Mouse (Mus musculus) R1 (cell line): ENCODE measurements around the gene Dyrk4.
A peak's percentile ranks its signal among the peaks of the same experiment; 100 is the strongest.

ENCODE experiments used
- DNase-seq: peaks from one replicate; pipeline ENCODE4 v3.0.0-alpha.2; 2018; ENCODE audit warnings: low read depth, low spot score

Gene Dyrk4

DNA sequence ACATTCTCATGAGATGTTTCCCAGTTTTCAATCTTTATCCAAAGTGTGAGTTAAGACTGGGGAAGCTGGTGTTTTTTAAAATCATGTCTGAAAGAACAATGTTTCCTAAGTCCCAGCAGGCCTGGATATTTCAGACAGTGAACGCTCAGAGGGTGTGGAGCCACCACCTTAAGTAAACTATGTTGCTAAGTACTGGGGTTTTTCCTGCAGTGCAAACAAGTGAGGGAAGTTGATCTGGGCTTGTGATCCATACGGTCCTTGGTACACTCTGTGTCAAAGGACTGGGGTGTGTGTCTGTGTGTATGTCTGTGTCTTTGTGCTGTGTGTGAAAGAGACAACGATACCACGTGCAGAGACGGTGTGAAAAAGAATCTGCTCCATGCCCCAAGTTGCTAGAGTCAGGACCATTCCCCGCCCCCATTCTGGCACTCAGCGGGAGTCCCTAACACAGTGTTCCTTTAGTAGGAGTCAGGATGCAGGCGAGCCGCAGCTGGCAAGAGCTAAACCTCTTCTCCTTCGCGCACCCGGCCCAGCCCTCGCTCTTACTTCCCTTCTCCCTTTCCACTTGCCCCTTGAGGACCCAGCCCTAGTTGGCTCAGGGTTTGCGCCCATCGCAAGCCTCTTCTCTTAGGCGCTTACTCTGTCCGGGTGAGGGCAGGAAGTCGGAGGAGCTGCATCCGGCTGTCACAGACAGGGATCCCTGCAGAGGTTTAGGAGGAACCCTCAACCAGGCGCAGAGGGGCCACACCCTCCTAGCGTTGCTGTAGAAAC lies at the start of gene Dyrk4:
Gene Dyrk4, minus strand, starts transcription at position 729 of the 771 bp plus-strand sequence.
- peak; percentile 87 for DNase-seq

DNA sequence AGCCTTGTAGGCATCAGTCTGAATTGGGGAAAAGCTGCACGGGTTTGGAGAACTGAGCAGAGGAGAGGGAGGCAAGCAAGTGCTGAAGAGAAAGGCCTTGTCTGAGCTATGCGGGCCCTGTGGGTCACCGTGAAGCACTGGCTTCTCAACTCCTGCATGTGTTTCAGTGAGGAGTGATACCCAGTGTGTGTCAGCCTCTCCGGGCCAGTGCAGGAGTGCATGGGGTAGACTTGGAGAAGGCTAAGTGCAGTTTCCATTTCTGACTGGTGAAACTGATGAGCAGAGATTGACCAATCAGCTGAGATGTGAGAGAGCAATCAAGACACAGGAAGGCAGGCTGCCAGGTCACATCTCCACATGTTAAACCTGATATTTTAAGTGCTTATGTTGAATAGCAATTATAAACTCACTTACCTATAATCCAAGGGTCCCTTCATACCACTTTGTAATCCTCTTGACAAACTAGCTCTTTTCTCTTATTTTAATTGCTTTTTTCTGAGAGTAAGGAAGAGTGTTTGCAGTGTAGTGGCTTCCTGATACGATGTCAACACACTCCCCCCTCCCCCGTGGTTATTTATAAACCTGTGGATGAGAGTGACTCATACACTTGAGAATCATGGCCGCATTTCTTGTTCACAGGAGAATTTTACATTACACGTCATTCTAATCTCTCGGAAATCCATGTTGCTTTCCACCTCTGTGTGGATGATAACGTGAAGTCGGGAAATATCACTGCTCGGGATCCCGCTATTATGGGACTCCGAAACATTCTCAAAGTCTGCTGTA lies 44.8 kb upstream of the Dyrk4 start:
- no peak for DNase-seq

DNA sequence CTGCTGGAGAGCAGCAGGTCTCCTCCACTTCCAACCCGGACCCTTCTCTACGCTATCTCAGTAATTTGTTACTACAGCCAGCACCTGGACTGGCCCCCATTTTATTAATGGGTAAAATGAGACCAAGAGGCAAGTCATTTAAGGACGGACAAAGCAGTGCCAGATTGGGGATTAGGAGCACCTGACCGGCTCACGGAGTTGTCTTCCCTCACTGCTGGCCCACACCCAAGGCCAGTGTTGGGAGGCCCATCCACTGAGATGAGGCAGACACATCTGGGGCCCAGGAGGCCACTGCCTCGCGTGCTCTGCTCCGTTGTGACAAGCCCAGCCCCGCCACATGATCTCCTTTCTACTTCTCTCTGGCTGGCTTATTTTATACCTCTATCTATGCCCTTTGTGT lies 41.8 kb upstream of the Dyrk4 start:
- no peak for DNase-seq

DNA sequence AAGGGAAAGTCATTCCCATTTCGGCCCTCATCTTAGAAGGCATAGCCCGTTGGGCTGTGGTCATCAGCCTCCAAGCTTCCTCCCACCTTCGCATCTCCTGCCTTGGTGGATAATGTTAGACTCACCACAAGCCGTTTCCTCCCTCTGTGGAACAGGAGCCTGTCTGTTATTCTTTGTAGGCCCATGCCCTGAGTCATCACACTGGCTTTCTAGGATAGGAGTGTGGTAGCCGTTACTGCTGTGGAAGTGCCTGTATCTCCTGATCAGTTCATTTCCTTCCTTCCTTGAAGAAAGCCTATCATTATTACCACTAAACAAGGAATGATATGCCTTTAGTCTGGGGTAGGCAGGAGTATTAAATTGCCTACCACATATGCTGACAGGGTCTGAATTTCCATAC lies 41.1 kb upstream of the Dyrk4 start:
- DNase-seq, result no peak

DNA sequence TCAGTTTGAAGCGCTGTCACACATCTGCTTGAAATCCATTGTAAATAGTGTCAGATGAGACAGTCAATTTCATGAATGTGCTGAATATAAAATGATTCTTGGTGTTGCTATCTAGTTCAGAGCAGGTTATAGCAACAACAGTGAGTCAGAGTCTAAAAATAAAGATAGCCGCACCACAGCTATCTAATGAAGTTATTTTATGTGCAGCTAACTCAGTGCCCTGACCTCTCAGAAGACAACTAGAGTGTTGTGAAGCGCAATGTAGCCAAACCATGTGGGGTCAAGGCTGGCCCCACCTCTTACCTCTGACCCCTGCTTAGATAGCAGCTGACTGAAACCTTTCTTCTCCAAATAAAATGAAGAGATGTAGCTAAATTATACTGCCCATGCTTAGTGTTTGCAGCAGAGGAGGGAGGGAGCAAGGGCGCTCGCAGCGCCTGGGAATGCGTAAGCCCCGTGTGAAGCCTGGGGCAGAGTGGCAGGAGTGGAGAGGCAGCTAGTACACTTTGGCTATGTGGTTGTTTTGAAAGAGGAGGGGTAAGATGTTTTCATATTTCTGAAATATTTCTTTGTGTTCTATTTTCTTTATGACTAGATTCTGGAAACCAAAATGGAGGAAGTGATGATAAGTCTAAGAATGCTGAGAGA lies 39.9 kb upstream of the Dyrk4 start:
- DNase-seq, result no peak

DNA sequence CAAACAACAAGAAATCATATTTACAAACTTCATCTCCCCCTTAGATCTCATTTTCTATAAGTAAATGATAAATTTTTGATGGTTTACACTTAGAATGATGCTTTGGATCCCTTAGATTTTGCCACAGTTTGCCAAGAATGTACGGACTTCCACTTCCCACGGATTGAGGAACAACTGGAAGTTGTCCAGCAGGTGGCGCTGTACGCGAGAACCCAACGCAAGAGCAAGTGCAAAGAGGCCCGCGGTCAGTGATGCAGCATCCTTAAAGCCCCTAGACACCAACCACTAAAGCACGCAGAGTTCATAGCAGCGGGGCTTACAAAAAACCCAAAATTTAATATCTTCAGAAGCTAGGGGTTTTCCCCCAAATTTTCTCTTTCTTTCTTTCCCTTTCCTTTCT lies 34.1 kb upstream of the Dyrk4 start:
- peak; percentile 83 for DNase-seq

DNA sequence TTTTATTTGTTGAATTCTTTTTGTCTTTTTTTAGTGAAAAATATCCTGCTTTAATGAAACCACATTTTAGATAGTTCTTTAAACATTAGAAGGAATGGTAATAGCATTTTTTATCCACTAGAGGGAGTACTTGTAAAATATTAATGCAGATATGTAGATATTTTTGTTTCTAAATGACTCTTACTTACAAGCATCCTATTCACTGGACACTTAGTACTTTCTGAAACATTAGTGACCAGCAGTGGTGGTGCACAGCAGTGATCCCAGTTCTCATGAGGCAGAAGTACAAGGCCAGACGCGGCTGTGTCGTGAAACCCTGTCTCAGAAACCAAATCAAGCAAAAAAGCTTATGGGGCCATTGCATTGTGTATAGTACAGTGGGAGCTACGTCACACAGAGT lies 26.7 kb upstream of the Dyrk4 start:
- no peak for DNase-seq

DNA sequence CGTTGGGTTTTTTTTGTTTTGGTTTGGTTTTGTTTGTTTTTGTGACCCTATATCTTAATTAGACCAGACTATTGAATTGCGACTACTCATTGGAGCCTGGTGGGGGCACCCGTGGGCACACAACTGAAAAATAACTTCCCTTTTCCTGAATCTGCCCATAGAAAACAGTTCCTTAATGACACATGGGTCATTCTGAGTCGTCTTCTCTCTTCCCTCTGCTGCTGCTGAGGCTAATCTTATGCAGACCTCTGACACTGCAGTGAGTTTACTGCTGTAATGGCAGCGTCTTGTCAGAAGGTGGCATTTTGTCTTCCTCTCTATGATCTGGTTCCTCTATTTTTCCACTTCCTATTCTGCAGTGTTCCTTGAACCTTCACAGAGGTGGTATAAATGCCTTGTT lies 18.8 kb upstream of the Dyrk4 start:
- DNase-seq, result peak; percentile 48

DNA sequence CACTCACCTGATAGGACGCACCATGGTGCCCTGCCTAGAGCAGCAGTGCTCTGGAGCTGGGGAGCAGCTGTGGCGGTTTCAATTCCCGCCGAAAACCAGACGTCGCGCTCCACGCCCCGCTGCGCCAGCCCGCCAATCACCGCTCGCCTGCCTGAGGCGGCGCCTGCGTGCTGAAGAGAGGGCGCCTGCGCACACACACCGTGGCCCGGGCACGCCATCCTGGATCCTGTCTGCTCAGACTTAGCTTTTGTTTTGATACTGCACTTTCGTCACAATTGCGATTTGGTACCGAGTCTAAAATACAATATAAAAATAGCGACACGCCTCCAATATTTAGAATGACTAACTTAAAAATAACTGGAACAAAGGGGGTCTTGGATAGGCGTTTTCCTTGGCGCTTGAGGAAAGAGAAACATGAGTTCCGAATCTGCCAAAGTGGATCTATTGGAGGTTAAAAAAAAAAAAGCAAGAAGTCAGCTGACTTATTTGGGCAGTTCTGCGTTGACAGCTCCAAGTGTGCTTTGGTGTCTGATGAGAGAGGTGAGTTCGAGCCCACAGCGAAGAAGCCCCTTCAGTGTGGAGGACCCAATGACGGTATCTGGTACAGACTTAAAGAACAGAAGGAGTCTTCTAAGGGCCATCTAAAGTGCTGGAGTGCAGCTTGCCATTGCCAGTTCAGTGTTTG lies 18.0 kb upstream of the Dyrk4 start, which contains the start of the genes Rad51ap1 and D6Wsu163e:
Gene Rad51ap1, minus strand, starts transcription at position 101 of the 685 bp plus-strand sequence.
Gene D6Wsu163e, plus strand, starts transcription at position 476 of the 685 bp plus-strand sequence.
- DNase-seq, result peak; percentile 95

DNA sequence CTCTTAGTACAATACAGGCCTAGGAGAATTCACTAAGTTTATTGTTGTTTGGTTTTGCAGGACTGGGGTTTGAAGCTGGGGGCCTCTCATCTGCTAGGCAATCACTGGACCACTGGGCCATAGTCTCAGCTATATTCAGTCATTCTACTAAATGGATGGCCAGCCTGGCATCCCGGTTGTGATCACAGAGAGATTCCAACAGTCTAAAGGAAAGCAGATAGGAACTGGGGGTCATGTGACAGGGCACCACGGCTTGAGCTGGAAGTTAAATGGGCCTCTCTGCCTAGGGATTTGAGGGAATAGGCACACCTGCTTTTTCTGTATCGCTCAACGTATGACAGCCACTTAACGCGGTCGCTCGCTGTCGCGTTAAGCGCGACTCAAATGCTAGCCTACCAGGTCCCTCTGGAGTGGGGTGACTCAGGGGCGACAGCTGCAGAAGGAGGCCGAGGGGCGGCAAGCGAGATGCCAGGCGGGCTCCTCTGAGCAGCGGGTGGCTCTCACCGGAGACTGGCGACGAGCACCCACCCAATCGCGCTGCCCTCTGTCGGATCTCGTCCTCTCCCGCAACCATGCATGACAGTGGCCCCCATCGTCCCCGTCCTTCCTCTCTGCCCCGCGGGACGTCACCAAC lies 17.3 kb upstream of the Dyrk4 start:
- DNase-seq, result peak; percentile 28

DNA sequence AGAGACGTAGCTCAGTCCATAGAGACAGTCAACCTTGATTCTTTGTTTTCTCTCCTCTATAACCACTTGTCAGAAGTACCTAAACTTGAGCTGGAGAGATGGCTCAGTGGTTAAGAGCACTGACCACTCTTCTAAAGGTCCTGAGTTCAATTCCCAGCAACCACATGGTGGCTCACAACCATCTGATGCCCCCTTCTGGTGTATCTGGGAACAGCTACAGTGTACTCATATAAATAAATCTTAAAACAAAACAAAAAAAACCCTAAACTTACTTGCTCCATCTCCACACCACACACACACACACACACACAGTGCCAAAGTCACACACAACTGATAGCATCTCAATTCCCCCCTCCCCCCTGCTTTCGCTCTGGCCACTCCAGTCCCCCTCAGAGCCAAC lies 16.4 kb upstream of the Dyrk4 start:
- peak; percentile 32 for DNase-seq

DNA sequence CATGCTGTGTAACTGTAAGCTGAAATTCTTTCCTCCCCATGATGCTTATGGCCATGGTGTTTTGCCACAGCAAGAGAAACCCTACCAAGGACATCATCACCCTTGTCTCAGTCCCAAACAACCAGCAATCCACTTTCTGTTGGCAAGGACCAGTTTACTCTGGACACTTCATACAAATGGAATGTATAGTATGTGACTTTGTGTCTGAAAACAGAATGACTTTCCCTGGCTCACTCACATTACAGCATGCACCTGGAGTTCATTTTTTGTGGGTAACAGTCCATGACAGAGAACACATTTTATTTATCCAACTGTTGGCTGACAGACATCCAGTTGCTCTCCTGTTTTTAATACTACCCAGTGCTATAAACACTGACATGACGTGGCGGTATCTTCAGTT lies 11.3 kb upstream of the Dyrk4 start:
- no peak for DNase-seq

DNA sequence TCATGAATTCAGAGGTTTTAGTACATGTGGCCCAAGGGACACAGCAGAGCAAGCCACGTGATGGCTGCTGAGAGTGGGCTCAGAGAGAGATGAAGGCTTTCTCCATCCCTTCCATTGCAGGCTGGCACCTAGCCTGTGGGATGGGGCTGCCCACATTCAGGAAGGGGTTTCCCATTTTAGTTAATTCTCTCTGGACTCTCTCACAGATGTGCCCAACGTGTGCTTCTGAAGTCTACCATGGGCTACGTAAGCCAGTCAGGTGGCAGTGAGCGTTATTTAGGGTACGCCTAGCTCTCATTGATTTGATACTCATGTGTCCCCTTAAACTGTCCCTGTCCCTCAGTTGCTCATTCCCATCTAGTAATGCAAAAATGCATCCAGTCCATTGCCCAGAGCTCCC lies 6.7 kb downstream of the Dyrk4 start:
- DNase-seq, result no peak

DNA sequence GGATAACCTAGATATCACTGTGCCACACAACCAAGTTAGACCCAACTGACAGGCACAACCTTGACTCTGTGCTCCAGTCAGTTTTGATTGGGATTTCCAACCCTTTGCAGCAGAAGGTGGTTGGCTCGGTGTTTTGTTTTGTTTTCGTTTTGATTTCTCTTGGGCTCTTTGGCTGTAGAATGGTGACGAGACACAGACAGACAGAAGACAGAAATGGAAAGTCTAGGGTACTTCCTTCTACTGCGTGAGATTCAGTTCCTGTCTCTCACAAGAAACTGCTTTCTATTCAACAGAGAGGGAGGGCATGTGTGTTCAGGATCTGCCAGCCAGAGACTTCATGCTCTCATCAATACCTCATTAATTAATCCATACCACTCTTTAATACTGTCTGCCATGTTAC lies 10.9 kb downstream of the Dyrk4 start:
- DNase-seq, result no peak

DNA sequence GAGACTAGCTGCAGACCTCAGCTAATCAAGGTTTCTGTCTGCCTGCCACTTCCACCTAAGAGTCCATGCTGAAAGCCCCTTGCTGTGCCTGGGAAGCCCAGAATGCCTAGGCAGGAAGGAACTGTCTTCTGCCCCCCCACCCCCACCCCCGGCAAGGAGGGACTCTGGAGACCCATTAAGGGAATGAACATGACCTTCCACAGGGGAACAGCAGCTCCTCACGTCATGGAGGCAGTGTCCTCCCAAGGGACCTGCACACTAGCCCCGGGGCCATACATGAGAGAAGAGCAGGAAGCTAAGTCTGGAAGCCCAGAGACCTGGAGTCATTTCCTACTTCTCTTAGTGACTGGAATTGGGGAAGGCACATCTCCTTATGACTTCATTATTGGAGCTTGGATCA lies 13.8 kb downstream of the Dyrk4 start:
- DNase-seq, result no peak

DNA sequence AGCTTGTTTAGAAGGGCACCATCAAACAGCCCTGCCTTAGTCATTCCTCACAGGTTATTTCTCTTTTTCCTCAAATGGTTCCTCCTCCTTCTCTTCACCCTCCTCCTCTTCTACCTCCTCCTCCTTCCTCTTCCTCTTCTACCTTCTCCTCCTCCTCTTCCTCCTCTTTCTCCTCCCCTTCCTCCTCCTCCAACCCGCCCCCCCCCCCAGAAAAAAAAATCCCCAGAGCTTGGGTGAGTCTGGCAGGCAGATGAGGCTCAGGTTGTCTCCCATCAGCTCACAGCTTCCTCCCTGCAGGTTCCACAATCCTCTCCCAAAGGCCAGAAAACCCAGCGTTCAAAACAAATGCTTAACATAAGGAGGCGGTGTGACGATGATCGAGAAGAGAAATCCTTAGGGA lies 14.3 kb downstream of the Dyrk4 start:
- DNase-seq, result no peak

DNA sequence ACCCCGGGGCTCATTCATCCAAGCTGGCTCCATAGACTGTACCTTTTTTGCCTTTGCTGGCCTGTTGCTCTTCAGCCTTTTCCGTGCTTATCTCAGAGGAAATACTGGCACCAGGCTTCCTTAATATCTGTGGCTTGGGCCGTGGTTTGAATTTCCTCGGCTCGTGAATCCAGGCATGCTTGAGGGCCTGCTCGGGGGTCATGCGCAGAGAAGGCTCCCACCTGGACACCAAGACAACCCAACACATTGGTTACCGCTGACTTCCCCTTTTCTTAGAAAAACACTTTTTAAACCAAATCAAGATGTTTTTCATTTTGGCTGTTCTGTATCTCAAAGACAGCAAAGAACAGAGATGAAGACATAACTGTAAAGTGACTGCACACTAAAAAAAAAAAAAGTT lies 44.5 kb downstream of the Dyrk4 start:
- no peak for DNase-seq

DNA sequence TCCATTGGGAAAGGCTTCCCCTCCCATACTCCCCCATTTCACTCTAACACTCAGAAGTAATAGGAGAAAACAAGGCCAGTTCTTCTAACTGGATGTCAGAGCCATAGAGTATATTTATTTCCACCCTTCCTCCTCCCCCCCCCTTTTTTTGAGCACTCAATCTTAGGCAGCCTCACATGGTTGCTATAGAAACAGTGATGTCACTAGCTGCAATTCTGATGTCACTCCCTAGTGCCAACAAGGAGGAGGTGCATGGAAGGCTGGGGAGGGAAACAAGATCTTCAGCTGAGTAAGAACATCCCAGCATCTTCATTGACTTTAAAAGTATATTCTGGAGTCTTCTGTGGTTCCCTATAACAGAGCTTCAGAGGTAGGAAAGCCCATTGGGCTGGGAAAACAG lies 68.8 kb downstream of the Dyrk4 start, which contains the start of gene Akap3:
Gene Akap3, plus strand, starts transcription at position 218 of the 400 bp plus-strand sequence.
- DNase-seq, result peak; percentile 23

DNA sequence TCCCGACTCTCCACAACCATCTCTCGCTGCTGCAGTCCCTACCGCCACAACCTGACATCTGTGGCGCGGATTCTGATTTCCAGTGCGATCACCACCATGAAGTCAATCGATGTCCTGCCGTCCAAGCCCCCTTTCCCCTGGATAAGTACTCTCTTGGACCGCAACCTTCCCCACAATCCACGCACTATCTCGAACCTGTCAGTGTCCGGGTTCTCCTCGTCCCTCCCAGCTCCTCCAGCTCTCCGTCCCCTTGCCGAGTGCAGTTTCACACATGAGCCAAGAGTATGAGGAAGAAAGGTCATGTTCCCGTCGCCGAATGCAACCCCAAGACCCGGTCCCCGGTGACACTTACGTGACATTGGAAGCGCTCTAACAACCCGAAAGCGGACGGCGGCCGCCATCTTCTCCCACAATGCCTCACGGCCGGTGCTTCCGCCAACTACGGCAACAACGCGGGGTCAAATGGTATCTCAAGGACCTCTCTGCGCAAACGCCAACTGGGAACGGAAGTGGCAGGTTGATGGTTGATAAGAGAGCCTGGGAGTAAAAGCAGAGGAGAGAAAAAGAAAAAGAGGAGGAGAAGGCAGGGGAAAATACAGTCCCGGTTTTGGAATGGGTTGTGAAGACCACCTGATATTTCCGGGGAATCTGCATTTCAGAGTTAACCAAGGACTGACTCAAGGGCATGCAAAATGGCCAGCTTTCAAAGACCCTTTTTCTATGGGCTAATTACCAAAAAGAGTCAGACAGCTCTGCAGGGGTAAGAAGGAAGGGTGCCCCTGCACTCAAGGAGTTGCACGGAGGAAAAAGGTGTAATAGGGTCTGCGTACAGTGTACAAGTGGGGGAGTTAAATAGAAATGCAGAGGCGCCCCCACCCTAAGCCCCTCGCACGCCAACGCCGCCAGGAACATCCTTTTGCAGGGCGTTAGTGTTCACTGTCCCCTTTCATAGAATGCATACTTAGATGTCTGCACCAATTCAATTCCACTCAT lies 72.6 kb downstream of the Dyrk4 start, which contains the start of gene Ndufa9:
Gene Ndufa9, minus strand, starts transcription at position 425 of the 993 bp plus-strand sequence.
- DNase-seq, result peak; percentile 94

DNA sequence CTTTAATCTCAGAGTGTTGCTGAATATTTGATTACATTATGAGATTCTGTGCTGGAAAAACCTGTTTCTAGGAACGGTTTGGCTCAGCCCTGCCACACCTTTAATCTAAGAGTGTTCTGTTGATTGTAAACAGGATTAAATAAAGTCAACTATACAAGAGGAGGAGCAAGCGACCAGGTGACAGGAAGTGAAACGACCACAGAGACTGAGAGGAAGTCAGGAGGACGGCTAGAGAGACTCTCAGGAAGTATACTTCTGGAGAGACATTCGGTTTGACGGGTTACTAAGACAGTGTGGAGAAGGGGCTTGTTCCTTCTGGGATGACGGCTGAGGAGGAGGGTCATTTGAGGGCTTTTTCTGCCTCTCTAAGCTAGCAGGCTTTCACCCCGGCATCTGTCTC lies 85.0 kb downstream of the Dyrk4 start:
- DNase-seq, result no peak
